Mouse (Mus musculus): Measurements from ENCODE around the gene Knstrn. TPM values are rescaled to one million over a fixed set of nuclear protein-coding genes. Genes with fewer than 3 reads are reported as not detected.

Knstrn gene
- polyA plus RNA-seq (2014; fragmentation: Nextera tagmentation; extraction: Ambion mirVana): 176 and 195 TPM in 2 replicates

DNA sequence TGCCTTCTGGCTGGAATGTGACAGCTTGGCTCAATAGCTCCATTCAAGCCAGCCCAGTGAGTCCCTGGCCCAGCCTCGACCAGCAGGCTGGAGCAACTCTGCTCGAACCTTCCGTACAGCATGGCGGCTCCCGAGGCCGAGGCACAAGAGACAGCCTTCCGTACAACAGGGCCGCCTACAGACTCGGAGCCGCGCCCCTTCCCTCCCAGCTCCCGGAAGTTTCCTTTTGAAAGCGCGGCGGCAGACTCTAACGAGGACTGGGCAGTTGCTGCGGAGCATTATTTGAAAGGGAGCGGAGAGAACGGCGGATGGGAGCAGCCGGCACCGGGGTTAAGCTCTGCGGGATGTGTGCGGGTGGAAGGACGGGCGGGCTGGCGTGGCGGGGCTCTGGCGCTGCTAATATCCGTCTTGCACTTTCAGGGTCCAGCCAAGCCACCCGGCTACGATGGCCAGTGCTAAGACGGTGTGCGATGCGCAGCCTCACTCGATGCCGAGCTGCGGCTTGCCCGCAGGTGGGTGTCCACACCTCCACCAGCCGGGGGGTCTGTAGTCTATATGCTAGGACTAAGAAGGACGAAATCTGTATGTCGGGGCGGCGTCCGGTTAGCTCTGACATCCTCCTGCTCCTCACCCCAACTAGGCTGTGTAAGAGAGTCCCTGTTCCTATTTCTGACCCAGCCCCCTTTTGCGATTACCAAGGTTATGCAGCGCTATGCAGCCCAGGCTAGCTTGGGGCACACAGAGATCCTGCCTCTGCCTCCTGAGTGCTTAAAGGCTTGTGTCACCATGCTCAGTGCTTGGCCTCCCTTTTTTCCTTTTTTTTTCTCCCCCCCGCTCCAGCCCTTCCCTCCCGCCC is at the start of gene Knstrn:
Gene Knstrn (plus strand): TSS at position 23 of the 856 bp plus-strand sequence.
- Histone ChIP-seq H3K9me3 (replicated peaks; ENCODE audit: control insufficient read depth, low read length) (no peaks in the 10 kb centered on the region), H3K4me2 (ENCODE audit: low read depth, low read length) (peak within 1 kb of the TSS; percentile 76), H3K4me1 (ENCODE audit: control insufficient read depth, insufficient read depth, low read length) (peaks cover 5% of the 10 kb centered on the region; the same call in 1 of the 2 replicates), H3K27me3 (ENCODE audit: control insufficient read depth, insufficient read depth, low read length) (no peaks in the 10 kb centered on the region), H3K27ac (replicated peaks; ENCODE audit: low read depth, low read length) (peak within 1 kb of the TSS; percentile 70), H3K4me3 (ENCODE audit: low read depth, low read length) (peak within 1 kb of the TSS; percentile 81), H3K9ac (replicated peaks; ENCODE audit: low read length) (peak within 1 kb of the TSS; percentile 93), H3K36me3 (replicated peaks; ENCODE audit: control insufficient read depth, insufficient read depth, low read depth, low read length) (no peaks in the 10 kb centered on the region; the same call in none of the 2 replicates)
- ATAC-seq (replicated peaks; ENCODE audit: insufficient number of reproducible peaks, low FRiP score, low TSS enrichment, low read depth) (peak; percentile 96), DNase-seq (ENCODE audit: low spot score) (peak; percentile 96)
- under 1% methylated on average over 49 of the region's 49 CpGs for WGBS

DNA sequence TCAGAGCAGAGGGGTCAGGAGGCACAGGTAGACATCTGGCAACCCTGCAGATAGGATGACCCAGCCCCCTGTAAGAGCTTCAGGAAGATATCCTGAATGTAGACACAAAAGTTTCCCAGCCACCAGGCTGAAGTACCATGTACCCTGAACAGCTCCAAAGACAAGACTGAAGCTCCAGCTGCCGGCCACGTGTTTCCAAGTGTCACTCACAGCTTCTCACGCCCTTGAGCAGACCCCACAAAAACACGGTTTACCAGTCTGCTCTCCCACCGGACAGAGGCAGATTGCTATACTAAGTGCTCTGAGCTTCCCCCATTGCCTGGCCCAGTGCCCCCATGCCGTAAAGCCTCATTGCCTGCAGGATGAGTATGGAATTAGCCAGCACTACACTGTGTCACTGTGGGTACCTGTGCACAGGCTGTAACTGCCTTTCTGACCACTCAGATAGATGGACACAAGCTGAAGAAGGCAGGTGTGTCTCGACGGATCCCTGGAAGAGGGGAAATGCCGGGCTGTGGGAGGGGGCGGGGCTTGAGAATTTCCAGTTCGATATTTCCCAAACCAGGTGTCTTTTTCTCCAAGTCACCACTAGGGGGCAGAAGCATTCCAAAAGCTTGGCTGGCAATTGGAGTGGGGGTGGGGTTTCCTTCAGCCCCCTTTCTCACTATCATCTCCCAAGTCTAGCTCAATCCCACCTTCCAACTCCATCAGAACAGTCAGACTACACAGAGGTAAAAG is 49.5 kb upstream of the Knstrn start:
- Histone ChIP-seq H3K36me3 (replicated peaks; ENCODE audit: control insufficient read depth, insufficient read depth, low read depth, low read length) (no peaks in the 10 kb centered on the region), H3K9me3 (replicated peaks; ENCODE audit: control insufficient read depth, low read length) (no peaks in the 10 kb centered on the region), H3K4me1 (ENCODE audit: control insufficient read depth, insufficient read depth, low read length) (peaks cover 8% of the 10 kb centered on the region), H3K4me2 (ENCODE audit: low read depth, low read length) (no peak overlapping the region; the same call in 1 of the 2 replicates), H3K27me3 (ENCODE audit: control insufficient read depth, insufficient read depth, low read length) (0 out of 2 replicates have a peak, but pooled peaks cover 3% of the 10 kb centered on the region), H3K9ac (replicated peaks; ENCODE audit: low read length) (no peak overlapping the region), H3K4me3 (ENCODE audit: low read depth, low read length) (no peak overlapping the region), H3K27ac (replicated peaks; ENCODE audit: low read depth, low read length) (no peak overlapping the region)
- WGBS: 20% methylated on average over 11 of the region's 11 CpGs
- DNase-seq (ENCODE audit: low spot score) (peak; percentile 82), ATAC-seq (replicated peaks; ENCODE audit: insufficient number of reproducible peaks, low FRiP score, low TSS enrichment, low read depth) (no peak)

DNA sequence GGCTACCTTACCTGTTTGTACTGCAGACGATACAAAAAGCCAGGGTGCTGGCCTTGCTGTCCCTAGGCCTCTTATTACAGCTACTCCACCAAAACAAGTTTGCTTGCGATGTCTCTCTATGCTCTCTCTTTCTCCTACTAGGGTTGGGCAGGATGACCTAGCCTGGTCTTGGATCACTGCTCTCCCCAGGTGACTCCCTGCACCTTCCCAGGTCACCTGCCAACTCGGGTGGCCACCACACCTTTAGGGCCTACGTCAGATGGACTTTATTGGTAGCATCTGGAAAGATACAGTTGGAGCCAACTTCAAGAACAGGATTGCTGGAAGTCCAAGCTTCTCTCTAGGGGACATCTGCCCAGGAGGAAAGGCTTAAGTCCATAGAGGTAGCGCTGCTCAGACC is 48.9 kb upstream of the Knstrn start:
- no peak for ATAC-seq (replicated peaks; ENCODE audit: insufficient number of reproducible peaks, low FRiP score, low TSS enrichment, low read depth)
- no peak overlapping the region for H3K27ac ChIP-seq (replicated peaks; ENCODE audit: low read depth, low read length)
- no peak overlapping the region for H3K4me2 ChIP-seq (ENCODE audit: low read depth, low read length)
- DNase-seq (ENCODE audit: low spot score): no peak
- H3K9ac ChIP-seq (replicated peaks; ENCODE audit: low read length): no peak overlapping the region
- WGBS: 88% methylated on average over 5 of the region's 5 CpGs
- H3K36me3 ChIP-seq (replicated peaks; ENCODE audit: control insufficient read depth, insufficient read depth, low read depth, low read length): no peaks in the 10 kb centered on the region
- peaks cover 8% of the 10 kb centered on the region for H3K4me1 ChIP-seq (ENCODE audit: control insufficient read depth, insufficient read depth, low read length)
- H3K4me3 ChIP-seq (ENCODE audit: low read depth, low read length): no peak overlapping the region
- 0 out of 2 replicates have a peak, but pooled peaks cover 2% of the 10 kb centered on the region for H3K27me3 ChIP-seq (ENCODE audit: control insufficient read depth, insufficient read depth, low read length)
- no peaks in the 10 kb centered on the region for H3K9me3 ChIP-seq (replicated peaks; ENCODE audit: control insufficient read depth, low read length)

DNA sequence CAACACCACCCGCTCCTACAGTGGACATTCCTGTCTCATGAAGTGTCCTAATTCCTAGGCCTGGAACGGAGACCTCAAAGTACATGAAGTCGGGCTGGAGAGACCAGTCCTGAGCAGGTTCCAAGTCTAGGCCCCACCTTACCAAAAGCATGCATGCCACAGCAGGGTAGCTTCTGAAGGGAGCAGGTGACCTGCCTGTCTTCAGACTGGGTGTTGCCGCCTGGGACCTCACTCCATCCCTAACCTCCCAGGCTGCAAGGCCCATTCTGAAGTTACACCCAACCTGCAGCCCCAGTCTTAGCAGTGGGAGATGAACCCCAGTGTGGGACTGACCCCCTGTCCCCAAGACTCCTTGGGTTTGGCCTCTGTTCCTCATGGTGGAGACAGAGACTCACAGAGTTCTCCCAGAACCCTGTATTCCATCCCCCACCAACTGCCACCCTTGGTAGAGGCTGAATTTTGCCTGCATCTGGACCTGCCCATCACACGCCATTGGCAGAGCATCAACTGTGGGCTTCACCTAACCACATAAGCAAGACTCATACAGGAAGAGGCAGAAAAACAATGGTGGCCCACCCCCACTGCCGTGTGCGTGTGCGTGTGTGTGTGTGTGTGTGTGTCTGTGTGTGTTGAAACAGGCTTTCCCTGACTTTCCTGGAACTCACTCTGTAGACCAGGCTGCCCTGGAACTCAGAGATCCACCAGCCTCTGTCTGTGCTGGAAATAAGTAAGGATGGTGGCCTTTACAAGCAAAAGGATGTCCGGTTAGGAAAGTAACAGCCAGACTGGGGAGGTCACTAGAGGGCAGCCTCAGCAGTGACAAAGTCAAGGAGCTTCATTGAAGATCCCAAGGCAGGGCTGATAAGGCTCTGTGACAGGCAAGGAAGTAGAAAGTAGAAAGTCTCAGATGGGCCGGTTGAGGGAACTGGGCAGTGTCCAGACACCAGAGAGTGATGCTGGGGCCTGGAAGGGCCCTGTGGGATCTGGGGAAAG is 47.5 kb upstream of the Knstrn start:
- 0 out of 2 replicates have a peak, but pooled peaks cover 2% of the 10 kb centered on the region for H3K27me3 ChIP-seq (ENCODE audit: control insufficient read depth, insufficient read depth, low read length)
- no peak for DNase-seq (ENCODE audit: low spot score)
- H3K36me3 ChIP-seq (replicated peaks; ENCODE audit: control insufficient read depth, insufficient read depth, low read depth, low read length): no peaks in the 10 kb centered on the region
- H3K27ac ChIP-seq (replicated peaks; ENCODE audit: low read depth, low read length): no peak overlapping the region
- H3K9ac ChIP-seq (replicated peaks; ENCODE audit: low read length): no peak overlapping the region
- WGBS: 72% methylated on average over 10 of the region's 10 CpGs
- H3K4me2 ChIP-seq (ENCODE audit: low read depth, low read length): no peak overlapping the region
- H3K4me1 ChIP-seq (ENCODE audit: control insufficient read depth, insufficient read depth, low read length): peaks cover 8% of the 10 kb centered on the region
- no peaks in the 10 kb centered on the region for H3K9me3 ChIP-seq (replicated peaks; ENCODE audit: control insufficient read depth, low read length)
- no peak for ATAC-seq (replicated peaks; ENCODE audit: insufficient number of reproducible peaks, low FRiP score, low TSS enrichment, low read depth)
- no peak overlapping the region for H3K4me3 ChIP-seq (ENCODE audit: low read depth, low read length)

DNA sequence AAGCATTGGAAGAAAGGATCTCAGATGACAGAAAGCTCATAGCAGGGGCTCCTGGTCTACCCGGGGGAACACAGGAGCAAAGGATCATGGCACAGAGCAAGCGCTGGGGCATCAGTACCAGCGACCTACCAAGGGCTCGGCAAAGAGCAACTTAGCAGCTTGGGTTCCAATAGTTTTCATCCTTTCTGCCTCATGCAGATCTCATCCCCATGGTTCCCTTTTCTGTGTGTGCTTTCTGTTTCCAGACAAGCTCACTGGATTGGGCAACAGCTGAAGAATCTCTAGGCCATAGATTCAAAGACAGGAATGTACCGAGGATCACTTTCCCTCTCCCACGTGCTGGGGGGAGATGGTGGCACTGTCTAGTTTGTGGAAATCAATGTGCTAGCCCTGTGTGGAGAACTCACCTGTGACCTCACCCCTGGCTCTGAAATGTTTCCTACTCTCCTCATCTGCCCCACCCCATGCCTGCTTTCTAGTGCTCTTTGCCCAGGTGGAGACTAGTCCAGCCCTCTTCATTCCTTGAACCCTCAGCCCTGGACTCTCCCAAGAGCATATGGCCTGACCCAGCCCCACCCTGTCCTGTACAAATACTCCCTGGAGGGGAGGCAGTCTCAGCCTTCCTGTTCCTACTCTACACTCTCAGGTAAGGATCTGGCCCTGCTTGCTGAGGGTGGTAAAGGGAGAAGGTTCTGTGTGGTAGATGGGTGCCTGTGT is 41.5 kb upstream of the Knstrn start, which contains the start of gene Phgr1:
Gene Phgr1 (plus strand): TSS at position 612 of the 717 bp plus-strand sequence.
- Histone ChIP-seq H3K4me2 (ENCODE audit: low read depth, low read length) (no peak within 1 kb of the TSS), H3K9ac (replicated peaks; ENCODE audit: low read length) (no peak within 1 kb of the TSS), H3K4me3 (ENCODE audit: low read depth, low read length) (no peak within 1 kb of the TSS), H3K4me1 (ENCODE audit: control insufficient read depth, insufficient read depth, low read length) (no peaks in the 10 kb centered on the region), H3K27ac (replicated peaks; ENCODE audit: low read depth, low read length) (no peak within 1 kb of the TSS), H3K27me3 (ENCODE audit: control insufficient read depth, insufficient read depth, low read length) (no peaks in the 10 kb centered on the region), H3K36me3 (replicated peaks; ENCODE audit: control insufficient read depth, insufficient read depth, low read depth, low read length) (no peaks in the 10 kb centered on the region), H3K9me3 (replicated peaks; ENCODE audit: control insufficient read depth, low read length) (no peaks in the 10 kb centered on the region)
- WGBS: 79% methylated on average over 6 of the region's 6 CpGs
- DNase-seq (ENCODE audit: low spot score) (no peak), ATAC-seq (replicated peaks; ENCODE audit: insufficient number of reproducible peaks, low FRiP score, low TSS enrichment, low read depth) (no peak)

DNA sequence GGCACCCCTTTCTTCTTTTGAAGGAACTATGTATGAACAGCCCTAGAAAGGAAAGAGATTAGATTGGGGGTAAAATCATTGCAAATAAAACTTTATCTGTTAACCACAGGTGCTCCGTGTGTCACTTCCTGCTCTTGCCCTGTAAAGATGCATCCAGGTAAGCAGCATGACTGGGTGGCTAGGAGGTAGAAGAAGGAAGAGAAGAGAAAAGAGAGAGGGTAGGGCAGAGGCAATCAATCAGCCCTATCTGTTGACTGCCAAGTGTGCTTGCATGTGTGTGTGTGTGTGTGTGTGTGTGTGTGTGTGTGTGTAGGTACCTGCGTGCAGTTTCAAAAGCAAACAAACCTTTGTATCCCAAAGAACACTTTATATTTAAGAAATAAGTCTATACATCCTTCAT is 39.3 kb upstream of the Knstrn start:
- Histone ChIP-seq H3K27ac (replicated peaks; ENCODE audit: low read depth, low read length) (no peak overlapping the region), H3K9me3 (replicated peaks; ENCODE audit: control insufficient read depth, low read length) (no peaks in the 10 kb centered on the region), H3K4me2 (ENCODE audit: low read depth, low read length) (no peak overlapping the region), H3K4me3 (ENCODE audit: low read depth, low read length) (no peak overlapping the region), H3K9ac (replicated peaks; ENCODE audit: low read length) (no peak overlapping the region), H3K4me1 (ENCODE audit: control insufficient read depth, insufficient read depth, low read length) (no peaks in the 10 kb centered on the region), H3K27me3 (ENCODE audit: control insufficient read depth, insufficient read depth, low read length) (no peaks in the 10 kb centered on the region), H3K36me3 (replicated peaks; ENCODE audit: control insufficient read depth, insufficient read depth, low read depth, low read length) (no peaks in the 10 kb centered on the region)
- ATAC-seq (replicated peaks; ENCODE audit: insufficient number of reproducible peaks, low FRiP score, low TSS enrichment, low read depth) (no peak), DNase-seq (ENCODE audit: low spot score) (no peak)
- 86% methylated on average over 2 of the region's 2 CpGs for WGBS

DNA sequence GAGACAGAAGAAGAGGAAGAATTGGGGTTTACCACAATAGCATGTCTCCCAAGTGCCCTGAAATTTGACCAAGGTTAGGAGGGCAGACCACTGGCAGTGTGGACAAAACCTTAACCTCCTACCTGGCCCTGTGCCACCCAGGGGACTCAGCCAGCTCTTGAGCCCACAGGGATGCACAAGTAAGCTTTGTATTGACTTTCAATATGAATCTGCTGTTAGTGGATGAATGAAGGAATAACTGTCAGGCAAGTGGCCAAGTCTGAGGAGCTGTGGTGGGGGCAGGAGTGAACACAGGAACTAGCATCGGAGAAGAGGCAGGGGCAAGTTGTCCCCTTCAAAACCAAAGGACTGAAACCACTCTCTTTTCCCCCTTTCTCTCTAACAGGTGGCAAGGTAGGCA is 38.4 kb upstream of the Knstrn start:
- H3K9me3 ChIP-seq (replicated peaks; ENCODE audit: control insufficient read depth, low read length): no peaks in the 10 kb centered on the region

More for the DNA sequence above, 38.4 kb upstream of the Knstrn start:
- no peak overlapping the region for H3K4me2 ChIP-seq (ENCODE audit: low read depth, low read length)
- ATAC-seq (replicated peaks; ENCODE audit: insufficient number of reproducible peaks, low FRiP score, low TSS enrichment, low read depth) (no peak), DNase-seq (ENCODE audit: low spot score) (no peak)
- H3K27ac ChIP-seq (replicated peaks; ENCODE audit: low read depth, low read length): no peak overlapping the region
- no peak overlapping the region for H3K9ac ChIP-seq (replicated peaks; ENCODE audit: low read length)
- WGBS: 86% methylated on average over 1 of the region's 1 CpGs
- H3K4me3 ChIP-seq (ENCODE audit: low read depth, low read length): no peak overlapping the region
- H3K36me3 ChIP-seq (replicated peaks; ENCODE audit: control insufficient read depth, insufficient read depth, low read depth, low read length): no peaks in the 10 kb centered on the region
- H3K4me1 ChIP-seq (ENCODE audit: control insufficient read depth, insufficient read depth, low read length): no peaks in the 10 kb centered on the region
- H3K27me3 ChIP-seq (ENCODE audit: control insufficient read depth, insufficient read depth, low read length): no peaks in the 10 kb centered on the region
